Mouse (Mus musculus) mature B cell (primary cell): Measurements from ENCODE around the gene Mtfmt.

Experiments
- in situ Hi-C: fragments of 300-500 bp; cut with MboI; formaldehyde crosslinking; loops from 2 replicates; pipeline ENCODE4 v1.14.3; 2019

Gene Mtfmt

DNA sequence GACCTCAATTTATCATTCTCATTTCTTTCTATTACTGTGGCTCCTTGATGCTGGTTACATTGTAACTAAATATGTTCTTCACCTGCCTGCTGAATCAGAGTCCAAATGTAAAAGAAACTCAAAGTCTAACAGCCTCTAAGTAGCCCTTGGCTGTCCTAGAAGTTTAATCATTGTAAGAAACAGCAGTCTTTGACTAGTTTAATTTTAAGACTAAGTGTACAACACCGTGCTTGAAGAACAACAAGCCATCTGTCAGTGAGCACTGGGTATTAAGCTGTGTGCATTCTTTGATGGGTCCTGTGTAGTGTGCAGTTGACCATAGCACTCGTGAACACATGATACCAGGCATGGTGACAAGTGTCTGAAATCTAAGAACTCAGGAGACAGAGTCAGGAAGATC lies 8.1 kb upstream of the Mtfmt start:
- in situ Hi-C loops, result no loop called here

DNA sequence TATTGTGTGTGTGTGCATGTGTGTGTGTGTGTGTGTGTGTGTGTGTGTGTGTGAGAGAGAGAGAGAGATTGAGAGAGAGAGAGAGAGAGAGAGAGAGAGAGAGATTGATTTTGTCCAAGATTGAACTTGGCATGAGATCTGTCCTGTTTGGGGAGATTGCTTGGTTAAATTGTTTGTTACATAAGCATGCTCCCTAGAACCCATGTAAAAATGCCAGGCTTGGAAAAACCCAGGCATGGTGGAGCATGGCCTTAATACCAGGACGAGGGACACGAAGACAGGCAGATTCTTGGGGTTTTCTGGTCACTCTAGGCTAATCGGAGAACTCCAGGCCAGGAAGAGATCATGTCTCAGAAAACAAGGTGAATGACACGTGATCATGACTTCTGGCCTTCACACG lies 7.6 kb upstream of the Mtfmt start:
- in situ Hi-C loops, result no loop called here

DNA sequence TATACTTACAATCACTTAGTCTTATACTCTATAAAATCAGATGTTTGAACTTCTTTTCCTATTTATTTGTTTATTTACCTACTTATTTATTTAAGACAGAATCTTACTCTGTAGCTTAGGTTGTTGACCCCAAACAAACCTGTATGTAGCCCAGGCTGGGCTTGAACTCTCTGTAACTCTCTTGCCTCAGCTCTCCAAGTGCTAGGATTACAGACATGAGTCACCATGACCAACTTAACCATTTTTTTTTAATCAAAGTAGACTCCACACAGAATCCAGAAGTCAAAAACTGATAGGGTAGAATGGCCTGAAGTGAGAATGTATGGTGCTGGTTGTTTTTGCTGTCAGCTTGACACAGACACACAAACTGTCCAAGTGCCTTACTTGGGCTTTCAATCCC lies 5.2 kb upstream of the Mtfmt start:
- in situ Hi-C loops, result no loop called here

DNA sequence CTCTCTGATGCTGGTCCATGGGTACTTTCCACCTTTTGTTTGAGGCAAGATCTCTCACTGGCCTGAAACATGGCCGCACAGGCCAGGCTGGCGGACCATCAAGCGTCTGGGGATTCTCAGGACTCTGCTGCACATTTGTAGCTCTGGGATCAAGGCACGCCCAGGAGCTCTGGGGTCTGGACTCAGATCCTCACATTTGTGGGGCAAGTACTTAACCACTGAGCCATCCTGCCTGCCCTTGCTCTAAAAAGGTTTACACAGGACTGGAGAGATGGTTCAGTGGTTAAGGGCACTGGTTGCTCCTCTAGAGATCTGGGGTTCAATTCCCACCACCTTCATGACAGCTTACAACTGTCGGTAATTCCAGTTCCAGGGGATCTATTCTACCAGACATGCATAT lies 4.7 kb upstream of the Mtfmt start:
- in situ Hi-C loops, result no loop called here

DNA sequence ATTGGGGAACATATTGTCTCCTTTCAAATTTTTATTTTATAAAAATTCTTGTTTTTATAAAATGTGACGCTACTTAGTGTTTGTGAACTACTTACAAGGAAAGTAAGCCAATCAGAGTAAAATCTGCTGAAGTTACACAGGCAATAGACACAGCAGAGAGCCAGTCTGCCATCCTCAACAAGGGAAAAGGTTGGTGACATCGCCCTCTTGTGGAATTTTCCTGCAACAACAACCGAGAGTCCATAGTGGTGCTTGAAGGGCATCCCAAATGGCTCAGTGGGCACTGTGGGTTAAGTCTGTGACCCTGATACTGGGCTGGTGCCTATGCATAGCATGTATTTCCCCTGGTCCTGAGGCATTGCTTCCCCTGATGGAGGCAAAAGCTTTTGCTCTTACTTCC lies 3.3 kb upstream of the Mtfmt start:
- in situ Hi-C loops, result no loop called here

DNA sequence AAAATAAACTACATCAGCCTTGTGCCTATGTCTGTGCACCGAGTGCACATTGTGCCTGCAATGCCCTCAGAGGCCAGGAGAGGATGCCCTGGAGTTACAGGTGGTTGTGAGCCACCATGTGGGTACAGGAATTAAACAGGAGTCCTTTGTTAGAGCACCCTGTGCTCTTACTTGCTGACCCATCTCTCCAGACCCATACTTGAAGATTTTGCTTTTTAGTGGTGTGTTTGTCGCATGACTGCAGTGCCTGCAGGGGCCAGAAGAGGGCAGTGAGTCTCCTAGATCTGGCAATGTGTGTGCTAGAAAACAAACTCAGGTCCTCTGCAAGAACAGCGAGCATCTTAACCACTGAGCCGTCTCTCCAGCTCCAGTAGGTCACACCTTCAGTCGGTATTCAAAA lies 1.4 kb upstream of the Mtfmt start:
- in situ Hi-C loops, result no loop called here

DNA sequence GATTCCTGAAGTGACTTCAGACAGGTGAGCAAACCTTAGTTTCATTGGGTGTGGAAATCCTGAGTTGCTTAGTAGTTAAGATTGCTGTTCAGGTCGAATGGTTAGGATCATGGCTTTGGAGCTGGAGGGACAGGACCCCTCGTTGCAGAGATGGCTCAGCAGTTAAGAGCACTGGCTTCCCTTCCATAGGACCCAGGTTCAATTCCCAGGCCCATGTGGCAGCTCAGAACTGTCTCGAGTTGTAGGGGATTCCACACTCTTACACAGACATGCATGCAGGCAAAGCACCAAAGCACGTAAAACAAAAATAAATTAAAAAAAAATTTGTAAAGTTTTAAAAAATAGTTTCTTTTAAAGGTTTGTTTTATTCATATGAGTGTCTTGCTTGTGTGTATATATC lies 371 bp upstream of the Mtfmt start:
- in situ Hi-C loops, result no loop called here

DNA sequence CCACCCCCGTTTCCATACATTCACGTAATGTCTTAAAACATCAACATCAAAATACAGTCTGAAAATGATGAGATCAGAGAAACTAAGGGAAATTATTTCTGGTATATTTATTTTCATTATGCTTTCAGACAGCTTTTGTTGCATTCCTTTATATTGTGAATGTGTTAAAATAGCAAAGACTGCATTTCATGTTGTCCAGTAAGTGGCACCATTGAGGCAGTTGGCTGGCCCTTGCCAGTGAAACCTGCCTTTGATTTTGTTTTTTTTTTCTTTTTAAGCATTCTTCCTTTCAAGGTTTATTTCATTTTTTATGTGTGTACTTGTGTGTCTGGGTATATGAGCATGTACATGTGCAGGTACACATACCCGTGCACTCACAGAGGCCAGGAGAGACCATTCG lies 9.1 kb downstream of the Mtfmt start:
- in situ Hi-C loops, result no loop called here

DNA sequence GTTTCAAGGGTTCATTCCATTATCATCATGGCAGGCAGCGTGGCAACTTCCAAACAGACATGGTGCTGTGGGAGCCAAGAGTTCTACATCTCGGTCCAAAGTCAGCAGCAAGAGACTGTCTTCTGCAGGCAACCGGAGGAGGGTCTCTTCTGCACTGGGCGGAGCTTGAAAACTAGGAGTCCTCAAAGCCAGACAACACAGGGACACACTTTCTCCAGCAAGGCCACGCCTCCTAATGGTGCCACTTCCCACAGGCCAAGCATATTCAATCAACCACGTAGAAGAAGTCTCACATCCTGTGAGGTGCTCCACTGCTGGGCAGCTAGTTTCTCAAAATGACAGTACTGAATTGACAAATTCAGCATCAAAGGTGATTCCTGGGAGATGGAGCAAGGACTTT lies 12.4 kb downstream of the Mtfmt start:
- in situ Hi-C loops, result no loop called here

DNA sequence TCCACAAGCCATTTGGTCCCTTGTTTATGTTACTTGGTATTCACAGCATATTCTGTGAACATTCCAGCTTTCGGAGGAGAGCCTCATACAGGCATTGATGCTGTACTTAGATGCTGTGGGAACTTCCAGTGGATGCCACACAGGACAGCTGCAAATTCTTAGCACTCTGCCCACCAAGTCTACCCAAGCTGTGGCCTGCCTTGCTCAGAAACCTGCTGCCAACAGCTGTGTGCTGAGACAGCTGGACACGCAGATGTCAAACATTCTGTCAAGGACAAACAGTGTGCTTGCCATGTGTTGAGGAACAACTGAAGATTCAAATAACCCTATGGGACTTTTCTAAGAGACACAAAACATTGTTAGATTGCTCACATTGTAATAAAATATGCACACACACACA lies 23.4 kb downstream of the Mtfmt start:
- in situ Hi-C loops, result no loop called here

DNA sequence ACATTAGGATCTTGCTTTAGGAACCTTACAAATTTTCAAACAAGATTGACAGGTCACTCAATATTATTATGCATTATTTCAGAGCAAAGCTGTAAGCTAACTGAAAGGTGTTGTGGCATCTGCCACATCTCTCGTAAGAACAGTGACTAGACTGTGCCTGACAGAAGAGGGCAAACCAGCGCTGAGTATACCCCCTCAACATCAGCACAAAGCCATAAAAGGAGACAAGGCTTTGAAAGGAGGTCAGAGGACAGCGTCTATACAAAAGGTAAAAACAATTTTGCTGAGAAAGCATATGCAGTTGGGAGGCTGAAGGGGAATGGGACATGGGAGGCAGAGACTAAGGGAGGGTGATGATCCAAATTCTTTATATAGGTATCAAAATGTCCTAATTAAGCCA lies 24.6 kb downstream of the Mtfmt start:
- in situ Hi-C loops, result no loop called here

DNA sequence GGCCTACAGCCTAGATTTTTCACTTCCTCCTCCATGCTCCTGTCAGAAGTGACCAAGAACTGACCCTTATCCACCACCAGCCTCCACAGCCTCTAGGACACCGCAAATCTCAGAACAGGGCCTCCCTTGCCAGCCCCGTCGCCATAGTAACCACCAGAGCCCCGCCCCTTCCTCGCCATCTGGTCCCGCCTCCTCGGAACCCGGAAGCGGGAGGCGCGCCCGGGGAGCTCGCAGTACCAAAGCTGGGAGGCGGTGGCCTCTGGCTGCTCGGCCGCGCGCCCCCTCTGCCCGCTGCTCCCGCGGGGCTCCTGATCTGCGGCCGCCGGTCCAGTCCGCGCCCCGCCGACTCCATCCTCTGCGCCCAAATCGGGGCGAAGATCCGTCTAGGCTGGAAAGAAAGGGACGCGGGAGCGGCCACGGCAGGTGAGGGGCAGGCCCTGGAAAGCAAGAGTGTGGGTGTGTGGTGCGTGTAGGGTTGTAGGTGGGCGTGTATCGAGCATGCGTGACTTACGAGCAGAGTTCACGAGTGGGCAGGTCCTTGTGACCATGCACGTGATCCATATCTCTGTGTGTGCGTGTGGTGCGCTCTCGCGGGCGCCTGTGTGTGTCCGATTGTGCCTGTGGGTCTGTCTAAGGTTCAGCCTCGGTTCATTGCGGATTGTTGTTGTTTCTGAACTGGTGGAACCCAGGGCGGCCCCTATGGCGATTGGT lies 25.3 kb downstream of the Mtfmt start, which contains the start of gene Spg21:
Spg21 (plus strand) TSS at position 216 of the 711 bp plus-strand sequence.
- in situ Hi-C loops, result no loop called here

DNA sequence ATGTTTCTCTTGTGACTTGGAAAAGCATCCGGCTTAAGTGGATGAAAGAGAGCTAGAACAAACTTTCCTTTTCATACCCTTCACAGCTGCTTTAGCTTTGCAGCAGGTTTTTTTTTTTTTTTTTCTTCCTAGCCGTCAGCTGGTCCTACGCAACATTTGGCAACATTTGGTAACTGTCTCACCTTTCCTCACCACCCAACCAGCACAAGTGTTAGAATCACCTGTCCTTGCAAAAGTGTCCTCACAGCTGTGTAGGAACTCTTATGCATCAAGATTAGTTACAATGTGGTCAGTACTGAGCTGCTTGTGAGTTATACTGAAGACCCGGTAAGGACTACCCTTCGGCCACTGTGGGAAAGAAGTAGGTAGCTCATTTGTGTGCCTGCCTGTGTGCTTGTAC lies 27.0 kb downstream of the Mtfmt start:
- in situ Hi-C loops, result no loop called here

DNA sequence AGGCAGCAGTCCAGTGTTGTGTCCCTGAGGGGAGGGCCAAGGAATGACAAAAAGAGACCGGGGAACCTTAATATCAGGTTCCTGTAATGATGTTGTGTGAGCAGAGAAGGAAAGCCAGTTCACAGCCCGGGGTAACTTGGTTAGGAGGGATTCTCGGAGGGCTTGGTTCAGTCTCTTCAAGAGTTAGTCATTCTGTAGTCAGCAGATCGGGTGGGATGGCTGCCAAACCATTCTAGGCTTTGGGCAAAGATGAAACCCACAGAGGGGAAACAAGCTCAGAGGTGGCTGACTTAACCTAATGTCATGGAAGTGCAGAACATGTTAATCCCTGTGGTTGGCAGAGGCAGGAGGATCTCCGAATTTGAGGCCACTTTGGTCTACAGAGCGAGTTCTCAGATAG lies 28.6 kb downstream of the Mtfmt start:
- in situ Hi-C loops, result no loop called here

DNA sequence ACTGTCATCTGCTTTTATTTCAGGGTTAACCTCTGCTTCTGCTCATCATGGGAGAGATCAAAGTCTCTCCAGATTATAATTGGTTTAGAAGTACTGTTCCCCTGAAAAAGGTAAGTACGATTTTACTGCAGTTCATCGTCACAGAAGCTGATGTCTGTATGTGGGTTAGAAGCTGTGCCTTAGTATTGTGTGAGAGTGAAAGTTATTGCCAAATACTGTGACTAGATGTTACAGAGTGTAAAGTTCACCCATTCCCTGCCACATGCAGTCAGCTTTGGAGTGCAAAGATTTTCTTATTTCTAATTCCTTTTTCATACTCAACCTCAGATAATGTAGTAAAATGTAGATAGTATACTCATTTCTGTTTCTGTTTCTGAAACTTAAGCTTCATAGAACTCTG lies 29.7 kb downstream of the Mtfmt start:
- in situ Hi-C loops, result no loop called here

DNA sequence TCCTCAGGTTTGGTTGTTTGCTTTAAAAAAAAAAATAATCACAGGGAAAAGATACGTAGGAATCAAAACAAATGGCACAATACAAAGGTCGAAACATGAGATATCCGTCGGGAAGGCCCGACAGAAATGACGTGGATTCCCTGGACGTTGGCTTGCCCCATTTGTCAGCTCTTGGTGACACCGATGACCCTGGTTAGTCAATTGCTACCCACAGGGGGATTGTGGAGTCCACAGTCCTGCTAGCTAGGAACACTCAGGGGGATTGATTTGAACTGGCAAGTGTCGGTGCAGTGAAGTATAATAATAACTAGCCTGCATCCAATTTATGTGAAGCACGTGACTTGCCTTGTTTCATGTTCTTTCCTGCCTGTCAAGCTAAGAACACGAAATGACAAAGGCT lies 32.1 kb downstream of the Mtfmt start:
- in situ Hi-C loops, result no loop called here

DNA sequence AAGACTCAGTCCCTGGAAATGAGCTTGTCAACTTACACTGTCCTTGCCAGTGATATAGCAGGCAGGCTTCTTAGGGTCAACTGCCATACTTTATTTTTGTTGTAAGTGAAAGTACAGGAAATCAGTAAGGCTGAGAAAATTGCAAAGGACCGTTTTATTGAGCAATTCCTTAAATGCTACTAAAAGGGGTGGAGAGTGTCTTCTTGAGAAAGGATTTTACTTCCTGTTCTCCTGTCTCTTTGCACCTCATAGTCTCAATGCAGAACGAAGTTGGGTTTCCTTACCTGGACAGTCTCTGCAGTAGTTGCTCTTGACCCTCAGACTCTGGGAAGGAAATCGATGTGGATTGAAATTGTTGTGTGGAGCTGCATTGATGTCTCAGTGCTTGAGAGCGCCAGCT lies 37.2 kb downstream of the Mtfmt start:
- in situ Hi-C loops, result no loop called here

DNA sequence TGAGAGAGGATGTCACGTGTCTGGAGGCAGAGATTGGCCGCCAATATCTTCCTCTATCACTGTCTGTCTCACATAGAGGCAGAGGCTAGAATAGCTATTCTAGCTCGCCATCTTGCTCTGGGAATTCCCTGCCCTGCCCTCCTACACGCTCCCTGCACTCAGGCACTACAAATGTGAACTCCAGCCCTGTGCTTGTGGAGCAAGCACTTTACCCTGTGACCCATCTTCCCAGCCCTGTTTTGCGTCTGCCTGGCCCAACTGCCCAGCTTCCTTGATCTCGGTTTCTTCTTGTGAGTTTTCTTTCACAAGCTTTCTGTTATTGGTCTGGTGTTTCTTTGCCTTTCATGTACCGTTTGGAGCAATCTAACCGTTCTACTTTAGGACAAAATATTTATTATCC lies 43.6 kb downstream of the Mtfmt start:
- in situ Hi-C loops, result no loop called here

DNA sequence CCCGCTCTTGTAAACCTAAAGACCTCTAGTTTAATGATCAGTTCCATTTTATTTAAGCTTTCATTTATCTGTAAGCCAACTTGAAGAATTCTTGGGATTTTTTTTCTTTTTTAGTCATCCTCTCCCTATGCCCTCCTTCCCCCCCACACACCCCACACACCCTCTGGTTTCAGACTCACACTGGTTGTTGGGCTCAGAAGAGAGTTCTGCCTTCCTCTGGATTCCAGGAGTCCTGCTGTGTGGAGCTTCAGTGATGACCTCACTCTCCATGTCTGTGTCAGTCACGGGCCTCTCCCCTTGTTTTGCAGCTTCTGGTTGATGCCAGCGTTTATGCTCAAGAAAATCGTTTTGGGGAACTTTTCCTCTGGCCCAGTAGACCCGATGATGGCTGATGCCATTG lies 44.5 kb downstream of the Mtfmt start:
- in situ Hi-C loops, result no loop called here

DNA sequence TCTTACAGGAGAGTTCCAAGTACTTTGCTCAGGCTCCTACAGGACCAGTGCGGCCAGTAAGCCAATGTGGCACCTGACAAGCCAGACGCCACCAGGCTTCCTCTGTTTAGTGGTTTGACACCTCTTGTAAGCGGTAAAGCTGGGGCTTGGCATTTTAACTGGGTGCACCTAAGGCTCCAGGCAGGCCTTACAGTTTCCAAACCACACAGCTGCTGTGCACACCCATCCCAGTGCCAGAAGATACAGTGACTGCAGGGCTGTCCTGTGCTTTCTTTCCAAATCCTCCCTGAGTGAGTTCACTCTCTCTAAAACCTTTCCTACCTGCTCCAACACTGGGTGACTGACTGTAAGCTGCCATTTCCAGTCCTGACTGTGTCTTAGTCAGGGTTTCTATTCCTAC lies 55.9 kb downstream of the Mtfmt start:
- in situ Hi-C loops, result no loop called here

DNA sequence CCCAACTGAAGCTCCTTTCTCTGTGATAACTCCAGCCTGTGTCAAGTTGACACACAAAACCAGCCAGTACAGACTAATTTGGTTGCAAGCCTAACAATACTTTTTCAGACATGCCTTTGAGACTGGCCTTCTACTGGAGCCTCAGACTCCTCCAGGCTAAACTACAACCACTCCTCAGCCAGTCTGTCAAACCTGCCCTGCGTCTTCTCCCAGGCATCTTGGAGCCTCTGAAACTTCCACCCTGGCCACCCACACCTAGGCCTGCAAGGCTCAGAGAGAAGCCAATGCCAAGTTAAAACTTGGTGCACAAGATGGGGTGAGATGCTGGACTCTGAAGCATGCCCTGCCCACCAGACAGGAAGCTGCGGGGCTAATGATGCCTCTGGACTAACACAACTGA lies 56.8 kb downstream of the Mtfmt start:
- in situ Hi-C loops, result no loop called here

DNA sequence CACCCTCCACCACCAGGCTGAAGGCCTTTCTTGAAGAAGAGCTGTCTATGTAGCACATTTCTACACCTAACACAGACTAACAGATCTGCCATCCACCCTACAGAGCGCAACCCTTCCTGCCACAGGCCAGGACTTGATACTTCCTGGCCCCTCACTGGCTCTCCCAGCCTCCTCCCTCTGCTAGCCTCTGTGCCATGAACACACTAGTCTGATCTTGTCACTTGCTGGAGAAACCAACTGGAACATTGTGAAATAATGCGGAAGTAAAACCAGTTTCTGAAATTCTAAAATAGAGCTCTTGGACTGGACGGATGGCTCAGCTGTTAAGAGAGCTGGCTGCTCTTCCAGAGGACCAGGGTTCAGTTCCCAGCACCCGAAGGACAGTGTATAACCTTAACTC lies 57.3 kb downstream of the Mtfmt start:
- in situ Hi-C loops, result no loop called here

DNA sequence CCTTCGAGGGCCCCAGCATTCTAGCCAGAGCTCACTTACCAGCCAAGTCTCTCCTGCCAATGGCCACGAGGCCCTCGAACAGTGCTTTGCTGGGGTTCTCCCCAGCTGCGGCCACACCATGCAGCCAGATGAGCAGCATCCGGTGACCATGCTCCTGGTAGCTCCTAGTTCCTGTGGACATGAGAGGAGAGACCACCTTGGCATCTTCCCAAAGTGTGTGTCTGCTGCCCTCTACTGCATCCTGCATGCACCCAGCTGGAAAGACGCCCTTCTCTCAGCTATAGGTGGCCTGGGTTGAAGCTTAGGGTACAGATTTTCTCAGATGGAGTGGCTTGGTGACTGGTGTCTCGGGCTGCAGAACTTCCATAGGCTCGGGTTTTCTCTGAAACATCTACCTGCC lies 66.6 kb downstream of the Mtfmt start:
- in situ Hi-C loops, result no loop called here
